Mouse (Mus musculus) stomach, postnatal 0 days (tissue): Measurements from ENCODE around the gene Crisp4.

Experiments used
- CTCF ChIP-seq: IDR thresholded peaks from 2 replicates; pipeline ENCODE4 v1.5.1; 2016; ENCODE audit warnings: antibody characterized with exemption, low read depth, mild to moderate bottlenecking, moderate library complexity
- EP300 ChIP-seq: optimal IDR thresholded peaks from 2 replicates; pipeline ENCODE3; 2016; ENCODE audit warnings: antibody characterized with exemption

GRCm38 (mm10) chr1:18129983-18130382 lies 15.7 kb downstream of the Crisp4 start:
- TF ChIP-seq CTCF (no peak), EP300 (no peak)
